Mouse (Mus musculus) myocyte (in vitro differentiated cells): ENCODE data around the gene Taok2.

ENCODE experiments used
- CEBPB ChIP-seq: IDR thresholded peaks from 2 replicates; pipeline ENCODE4 v1.6.1; 2011; ENCODE audit warnings: mild to moderate bottlenecking, moderate library complexity; ENCODE audit not compliant: poor library complexity, insufficient read depth, severe bottlenecking
- E2F4 ChIP-seq: IDR thresholded peaks from one replicate; pipeline ENCODE4 v1.6.1; 2011; ENCODE audit warnings: mild to moderate bottlenecking, control low read depth, moderate library complexity; ENCODE audit not compliant: insufficient read depth
- MAX ChIP-seq: IDR thresholded peaks from one replicate; pipeline ENCODE4 v1.6.1; 2011; ENCODE audit warnings: low read depth, mild to moderate bottlenecking, control low read depth
- MYOG ChIP-seq, 3 experiments: IDR thresholded peaks; one replicate each; pipeline ENCODE4 v1.6.1; 2011; ENCODE audit warnings: control low read depth in 2 of 3, low read depth in 2 of 3, mild to moderate bottlenecking in 2 of 3; ENCODE audit not compliant: insufficient read length in 2 of 3, control insufficient read depth in 1 of 3, insufficient read depth in 1 of 3
- POLR2A ChIP-seq: IDR thresholded peaks from one replicate; pipeline ENCODE4 v1.6.1; 2011; ENCODE audit warnings: low read depth, mild to moderate bottlenecking, control low read depth, moderate library complexity; ENCODE audit not compliant: insufficient read length
- POLR2AphosphoS2 ChIP-seq: IDR thresholded peaks from one replicate; pipeline ENCODE4 v1.6.1; 2011; ENCODE audit warnings: low read depth, control low read depth; ENCODE audit not compliant: insufficient read length

DNA sequence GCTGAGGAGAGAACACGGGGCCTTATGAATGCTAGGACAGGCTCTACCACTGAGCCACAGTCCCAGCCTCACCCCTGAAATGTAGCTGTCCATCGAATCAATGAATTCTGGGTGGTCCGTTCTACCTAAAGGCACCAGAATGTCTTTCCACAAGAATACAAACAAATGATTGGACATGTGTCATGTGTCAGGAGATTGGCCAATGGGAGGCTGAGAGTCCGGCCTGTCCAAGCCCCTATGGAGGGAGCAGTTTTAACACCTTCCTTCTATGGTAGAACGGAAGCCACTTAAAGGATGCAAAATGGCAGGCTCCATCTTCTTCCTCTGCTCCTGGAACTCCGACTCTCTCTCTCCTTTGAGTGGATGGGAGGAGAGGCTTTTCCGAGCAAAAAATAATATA, 66.9 kb downstream of the Taok2 start:
- TF ChIP-seq CEBPB (no peak), POLR2A (no peak), MAX (no peak), E2F4 (no peak), POLR2AphosphoS2 (no peak), MYOG (IDR thresholded peaks at IDR 0.05; ENCODE audit: control insufficient read depth in 1 of 3, insufficient read depth in 1 of 3, insufficient read length in 2 of 3, low read depth in 2 of 3) (no peak)
